Mouse (Mus musculus): Measurements from ENCODE around the gene Mboat2.

GRCm38 (mm10) chr12:24786316-24786715, 44.4 kb upstream of the Mboat2 start:
- no peak for TF ChIP-seq EP300 (IDR thresholded peaks at IDR 0.05; ENCODE audit: low read depth)
- no peak for TF ChIP-seq CTCF (IDR thresholded peaks at IDR 0.05; ENCODE audit: low read depth)

Data from heart, postnatal 0 days (tissue).